Mouse (Mus musculus) mesoderm, embryonic 11.5 days (tissue): ENCODE data around the gene Inpp5e.
A peak's percentile ranks its signal among the peaks of the same experiment; 100 is the strongest.

ENCODE experiments used
- DNase-seq: peaks from one replicate; pipeline ENCODE4 v3.0.0-alpha.2; 2012; ENCODE audit warnings: low read depth, low spot score

Inpp5e gene

DNA sequence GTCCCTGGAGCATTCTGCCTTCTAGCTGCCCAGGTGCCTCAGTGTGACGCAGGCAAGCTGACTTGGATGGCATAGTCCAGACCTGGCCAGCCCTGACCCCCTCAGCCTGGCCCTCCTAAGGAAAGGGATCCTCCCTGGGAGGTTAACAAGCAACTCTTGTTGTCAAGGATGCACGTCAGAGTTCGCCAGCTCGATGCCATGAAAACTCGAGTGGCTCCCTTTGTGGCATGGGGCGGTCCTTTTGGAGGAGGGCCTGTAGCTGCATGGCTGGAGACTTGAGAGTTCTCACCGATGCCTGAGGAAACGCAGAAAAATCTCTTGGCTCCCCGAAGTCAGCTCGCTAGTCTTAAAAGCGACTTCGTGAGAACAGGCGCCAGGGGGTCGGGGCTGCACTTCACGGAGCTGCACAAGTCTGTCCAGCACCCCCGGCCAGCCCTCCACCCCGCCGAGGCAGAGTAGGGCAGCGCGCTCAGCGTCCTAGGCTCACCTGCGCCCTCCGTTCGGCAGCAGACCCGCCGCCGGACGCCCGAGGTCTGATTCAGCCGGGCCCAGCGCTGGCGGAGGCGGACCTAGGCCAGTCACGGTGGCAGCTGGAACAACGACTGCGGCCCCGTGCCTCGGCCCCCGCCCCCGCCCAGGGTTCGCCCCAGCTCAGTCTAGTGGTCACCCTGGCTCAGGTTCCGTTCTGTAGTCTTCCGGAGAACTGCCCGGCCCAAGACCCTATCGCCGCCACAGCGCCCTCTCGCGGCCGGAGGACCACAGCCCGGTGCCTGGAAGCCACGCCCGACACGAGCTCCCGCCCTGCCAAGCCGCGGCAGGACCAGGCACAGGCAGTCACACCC lies at the start of gene Inpp5e:
Gene Inpp5e, minus strand, starts transcription at position 689 of the 842 bp plus-strand sequence.
- peak; percentile 96 for DNase-seq

DNA sequence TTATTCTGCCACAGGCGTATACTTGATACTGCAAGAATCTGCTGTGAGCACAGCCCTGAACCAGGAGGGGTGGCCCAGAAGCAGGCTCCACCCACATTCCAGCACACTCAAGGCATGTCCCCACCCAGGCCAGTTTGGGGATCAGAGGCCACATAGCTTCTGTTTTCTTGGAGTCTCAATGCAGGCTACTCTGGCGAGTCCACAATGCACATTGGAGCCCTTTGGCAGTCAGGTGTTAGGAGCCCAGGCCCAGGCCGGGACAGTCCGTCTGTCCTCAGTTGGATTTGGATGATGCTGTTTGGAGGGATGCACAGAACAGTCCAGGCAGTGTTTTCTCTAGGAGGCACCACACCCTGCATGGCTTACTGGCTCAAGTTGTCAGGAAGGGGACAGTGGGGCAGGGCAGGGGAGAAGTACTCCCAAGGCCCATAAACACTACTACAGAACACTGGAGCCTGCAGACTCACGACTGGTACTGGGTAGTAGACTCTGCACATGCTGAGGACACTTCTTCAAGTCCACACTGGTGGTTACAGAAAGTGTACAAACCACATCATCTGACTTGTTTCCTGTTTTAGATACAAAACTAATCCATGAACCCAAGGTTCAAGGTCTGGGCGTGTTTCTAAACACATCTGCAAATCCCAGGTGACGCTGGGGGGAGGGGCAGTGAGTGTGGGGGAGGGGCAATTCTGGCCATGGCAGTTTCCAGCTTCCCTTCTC lies 49.6 kb upstream of the Inpp5e start:
- peak; percentile 54 for DNase-seq

DNA sequence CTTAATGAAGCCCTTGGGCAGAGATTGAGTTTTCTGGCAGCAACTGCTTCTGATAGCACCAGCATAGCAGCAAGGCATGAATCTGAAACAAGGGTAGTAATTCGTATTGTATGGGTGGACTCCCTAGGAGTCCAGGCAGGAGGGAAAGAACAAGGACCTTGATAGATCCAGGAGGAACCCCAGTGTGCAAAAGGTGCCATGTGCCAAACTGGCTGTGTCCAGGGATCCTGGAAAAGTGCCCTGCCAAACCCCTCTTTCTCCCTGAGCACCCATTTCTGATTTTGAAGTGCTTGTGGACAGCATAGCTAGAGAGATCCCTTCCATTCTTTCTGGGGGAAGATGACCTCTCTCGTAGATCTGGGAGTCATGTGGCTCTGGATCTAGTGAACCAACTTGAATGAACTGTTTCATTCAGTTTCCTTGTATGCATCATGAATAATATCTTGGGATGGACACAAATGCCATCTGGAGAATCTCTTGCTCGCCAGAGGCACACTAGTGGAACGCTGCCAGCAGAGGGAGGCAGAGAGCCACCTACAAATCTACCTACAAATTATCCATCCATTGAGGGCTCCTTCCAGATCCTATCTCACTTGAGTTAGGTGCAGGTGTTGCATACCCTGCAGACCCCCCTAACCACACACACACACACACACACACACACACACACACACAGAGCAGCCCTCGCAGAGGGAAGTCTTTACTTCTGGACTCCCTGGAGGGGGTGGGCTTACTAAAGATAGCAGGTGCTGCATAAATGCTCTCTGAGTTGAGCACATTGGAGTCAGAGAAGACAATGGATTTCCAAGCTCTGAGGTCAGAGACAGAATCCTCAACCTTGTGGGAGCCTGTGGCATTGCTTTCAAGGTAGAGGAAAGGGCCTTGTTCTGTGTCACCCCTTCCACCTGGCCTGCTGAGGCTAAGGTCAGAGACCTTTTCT lies 40.4 kb upstream of the Inpp5e start:
- peak; percentile 81 for DNase-seq

DNA sequence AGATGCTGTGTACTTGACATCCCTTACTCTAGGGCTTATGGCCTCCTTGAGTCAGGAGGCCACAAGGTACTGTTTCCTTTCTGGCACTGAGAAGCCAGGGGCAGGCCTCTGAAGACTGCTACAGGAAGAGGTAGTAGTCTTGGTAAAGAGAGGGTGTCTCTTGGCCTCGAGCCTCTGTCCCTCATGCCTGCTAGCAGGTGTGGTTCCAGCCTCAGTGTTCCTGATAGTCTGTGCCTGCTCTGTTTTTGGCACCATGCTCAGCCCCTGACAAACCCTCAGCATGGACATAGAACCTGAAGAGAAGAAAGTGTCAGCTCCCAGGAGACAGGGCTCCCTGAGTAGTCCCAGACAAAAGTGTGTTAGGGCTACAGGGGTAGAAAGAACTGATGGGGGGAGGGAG lies 38.4 kb upstream of the Inpp5e start:
- DNase-seq, result no peak

DNA sequence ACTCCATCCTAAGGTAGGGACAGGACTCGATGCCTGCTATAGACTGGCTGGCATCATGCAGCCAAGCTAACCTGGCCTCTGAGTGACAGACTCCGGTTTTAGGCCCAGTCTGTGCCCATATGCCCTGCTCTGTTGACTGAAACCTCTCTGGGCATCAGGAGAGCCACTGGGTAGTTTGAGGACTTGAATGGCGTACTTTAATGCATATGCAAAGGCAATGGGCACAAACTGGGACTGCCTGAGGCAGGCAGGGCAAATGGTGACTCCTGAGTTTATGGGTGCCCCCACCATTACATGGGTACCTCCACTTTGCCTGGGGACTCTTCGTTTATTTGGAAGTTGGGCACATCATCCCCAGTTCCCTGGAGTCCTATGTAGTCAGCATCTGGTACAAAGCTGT lies 37.7 kb upstream of the Inpp5e start:
- no peak for DNase-seq

DNA sequence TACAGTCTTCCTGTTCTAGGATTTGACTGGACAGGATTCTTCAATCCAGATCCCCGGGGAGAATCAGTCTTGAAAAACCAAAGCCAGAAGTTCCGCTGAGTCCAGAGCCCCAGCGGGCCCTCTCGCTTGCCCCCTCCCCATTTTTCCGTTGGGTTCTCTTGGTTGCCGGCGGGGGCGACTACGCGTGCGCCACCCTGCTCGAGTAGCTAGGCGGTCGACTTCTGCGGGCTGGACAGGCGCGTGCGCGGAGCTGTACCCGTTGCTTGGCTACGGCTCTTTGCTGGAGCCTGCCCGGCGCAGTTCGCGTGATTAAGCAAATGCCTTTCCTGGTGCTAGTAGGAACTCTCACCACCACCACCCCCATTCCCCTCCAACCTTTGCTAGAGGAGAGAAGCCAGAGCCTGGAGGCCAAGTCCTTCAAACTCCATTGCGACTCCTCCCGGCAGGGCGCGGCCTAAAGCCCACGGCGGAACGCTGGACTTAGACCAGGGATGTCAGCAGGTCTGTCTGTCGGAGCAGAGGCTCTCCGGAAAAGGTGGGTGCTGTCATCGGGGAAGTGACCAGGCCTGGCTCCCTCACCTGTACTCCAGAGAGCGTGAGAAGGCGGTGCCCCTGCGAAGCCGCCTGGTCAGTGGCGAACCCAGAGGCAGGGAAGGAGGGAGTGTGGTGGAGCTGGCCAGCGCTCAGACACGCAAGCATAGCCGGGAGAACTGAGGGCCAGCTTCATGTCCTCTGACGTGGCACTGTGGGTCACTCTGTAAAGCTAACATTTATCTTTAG lies 36.9 kb upstream of the Inpp5e start:
- DNase-seq, result peak; percentile 93

DNA sequence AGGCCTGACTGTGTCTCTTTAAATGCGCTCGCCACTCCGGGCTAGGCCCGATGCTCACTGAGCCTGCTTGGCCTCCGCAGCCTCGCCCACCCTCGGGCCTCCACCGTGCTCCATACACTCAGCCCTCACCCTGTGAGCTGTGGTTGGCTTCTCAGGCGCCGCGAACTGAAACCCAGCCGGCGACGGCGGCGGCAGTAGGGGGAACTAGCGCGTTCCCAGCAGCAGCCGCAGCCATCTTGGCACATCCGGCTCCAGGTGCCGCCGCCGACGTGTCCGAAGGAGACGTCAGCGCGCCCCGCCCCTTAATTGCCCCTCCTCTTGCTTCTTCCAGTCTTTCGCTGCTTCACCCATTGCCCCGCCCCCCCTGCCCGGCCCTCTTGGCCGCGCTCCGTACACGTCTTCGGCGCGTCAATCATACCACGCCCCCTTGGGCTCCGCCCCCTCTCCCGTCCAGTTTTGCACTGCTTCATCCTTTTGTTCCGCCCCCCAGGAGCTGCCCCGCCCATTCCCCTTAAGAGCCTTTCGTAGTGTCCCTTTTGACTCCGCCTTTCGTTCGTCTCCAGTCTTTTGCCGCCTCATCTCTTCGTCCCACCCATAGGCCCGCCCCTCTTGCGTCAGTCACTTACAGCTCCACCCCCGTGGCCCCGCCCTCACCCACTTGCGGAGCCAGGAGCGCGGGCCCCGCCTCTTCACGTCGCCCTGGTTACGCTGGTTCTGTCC lies 36.1 kb upstream of the Inpp5e start, which contains the start of gene Sec16a:
Gene Sec16a, minus strand, starts transcription at position 271 of the 720 bp plus-strand sequence.
- peak; percentile 100 for DNase-seq

DNA sequence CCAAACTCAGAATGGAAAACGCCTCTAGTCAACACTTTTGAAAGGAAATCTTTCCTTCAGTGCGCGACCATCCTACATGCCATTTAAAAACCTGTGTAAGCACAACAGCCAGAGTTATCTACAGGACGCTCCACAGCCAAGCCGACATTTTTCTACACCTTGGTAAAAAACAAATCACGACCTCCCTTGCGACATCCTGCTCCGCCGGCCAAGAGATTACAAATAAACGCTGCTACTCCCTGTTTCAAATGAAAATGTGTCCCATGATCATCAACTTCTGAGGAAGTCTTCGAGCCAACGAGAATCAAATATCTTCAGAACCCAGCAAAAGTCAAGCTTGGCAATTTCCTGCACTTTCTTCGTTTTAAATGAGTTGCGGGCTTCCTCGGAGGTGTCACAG lies 35.4 kb upstream of the Inpp5e start:
- DNase-seq, result no peak

DNA sequence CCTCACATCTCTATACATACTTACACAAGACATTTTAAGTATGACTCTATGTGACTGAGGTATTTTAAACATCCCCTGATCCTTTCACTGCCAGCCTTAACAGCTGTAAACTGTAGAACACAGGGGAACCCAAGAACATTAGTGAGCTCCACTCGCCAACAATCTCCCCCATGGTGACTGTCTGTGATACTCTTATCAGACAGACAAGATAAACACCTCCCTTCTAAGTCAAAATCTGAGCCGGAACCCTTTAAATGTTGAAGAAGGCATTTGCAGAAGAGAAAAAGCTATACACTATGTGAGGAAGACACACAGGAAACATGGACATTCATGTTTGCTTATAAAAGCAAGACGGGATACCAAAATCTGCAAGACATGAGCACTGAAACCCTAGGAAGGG lies 34.9 kb upstream of the Inpp5e start:
- no peak for DNase-seq

DNA sequence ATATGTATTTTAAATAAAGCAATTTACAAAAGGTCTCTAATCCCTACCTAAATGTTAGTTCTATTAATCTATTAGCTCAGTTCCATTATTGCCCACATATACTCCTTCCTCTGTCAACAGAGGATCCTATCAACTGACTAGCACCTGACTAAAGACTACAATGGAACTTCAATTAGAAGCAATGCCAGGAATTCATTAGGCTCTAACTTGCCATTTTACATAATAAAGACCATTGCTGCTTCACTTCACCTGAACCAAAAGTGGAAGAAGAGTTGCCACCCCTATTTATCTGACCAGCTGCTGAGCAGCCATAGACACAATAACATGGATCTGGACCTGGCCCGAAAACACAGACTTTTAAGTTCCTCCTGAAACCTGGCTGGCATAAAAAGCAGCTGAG lies 33.8 kb upstream of the Inpp5e start:
- no peak for DNase-seq

DNA sequence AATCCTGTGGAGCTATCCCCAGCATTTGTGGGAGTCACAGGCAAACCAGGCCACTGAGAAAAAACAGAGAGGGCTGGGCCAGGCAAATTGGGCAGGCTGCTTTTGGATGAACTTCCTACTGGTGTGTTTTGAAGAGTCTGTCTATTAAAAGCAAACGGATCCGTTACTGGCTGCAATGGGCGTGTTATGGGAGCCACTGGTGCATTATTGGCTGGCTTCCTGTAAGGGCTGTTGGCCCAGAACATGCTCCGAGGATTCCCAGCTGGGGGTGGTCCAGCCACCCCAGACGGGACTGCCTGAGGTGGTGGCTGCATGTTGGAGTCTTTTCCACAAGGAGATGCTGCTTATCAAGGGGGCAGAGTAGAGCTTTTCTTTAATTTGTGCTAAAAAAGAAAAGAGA lies 32.7 kb upstream of the Inpp5e start:
- no peak for DNase-seq

DNA sequence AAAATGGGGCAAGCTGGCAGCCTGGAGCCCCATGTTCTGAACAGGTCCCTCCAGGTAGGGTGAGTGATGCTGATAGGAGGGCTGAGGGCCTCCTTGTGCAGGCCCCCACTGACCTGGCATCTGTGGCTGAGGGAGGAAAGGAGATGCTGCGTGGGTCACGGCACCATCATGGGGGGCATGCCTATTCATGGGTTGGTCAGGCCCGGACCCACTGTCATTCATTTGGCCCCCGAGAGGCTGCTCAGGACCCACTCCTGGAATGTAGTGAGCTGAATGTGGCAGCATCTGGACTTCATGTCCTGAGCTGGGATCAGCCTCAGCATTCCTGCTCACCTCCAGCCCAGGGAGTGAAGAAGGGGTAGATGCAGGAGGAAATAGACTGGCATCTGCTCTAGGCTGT lies 32.3 kb upstream of the Inpp5e start:
- no peak for DNase-seq

DNA sequence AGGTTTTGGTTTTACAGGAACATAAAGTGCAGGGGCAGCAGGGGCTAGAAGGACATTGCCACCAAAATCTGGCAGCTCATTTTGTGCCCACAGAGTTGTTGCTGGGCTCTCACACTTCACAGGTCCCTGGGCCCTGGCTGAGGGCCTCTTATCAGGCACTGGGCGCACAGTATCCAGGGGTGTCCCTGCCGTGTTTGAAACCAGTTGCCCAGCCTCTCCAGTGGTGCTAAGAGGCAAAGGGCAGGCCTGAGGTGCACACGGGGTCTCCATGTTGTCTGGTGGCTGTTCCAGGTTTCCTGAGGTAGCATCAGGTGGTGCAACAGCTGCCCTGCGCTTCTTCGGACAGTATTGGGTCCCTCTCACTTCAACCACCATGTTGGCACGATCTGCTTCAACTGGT lies 30.7 kb upstream of the Inpp5e start:
- no peak for DNase-seq

DNA sequence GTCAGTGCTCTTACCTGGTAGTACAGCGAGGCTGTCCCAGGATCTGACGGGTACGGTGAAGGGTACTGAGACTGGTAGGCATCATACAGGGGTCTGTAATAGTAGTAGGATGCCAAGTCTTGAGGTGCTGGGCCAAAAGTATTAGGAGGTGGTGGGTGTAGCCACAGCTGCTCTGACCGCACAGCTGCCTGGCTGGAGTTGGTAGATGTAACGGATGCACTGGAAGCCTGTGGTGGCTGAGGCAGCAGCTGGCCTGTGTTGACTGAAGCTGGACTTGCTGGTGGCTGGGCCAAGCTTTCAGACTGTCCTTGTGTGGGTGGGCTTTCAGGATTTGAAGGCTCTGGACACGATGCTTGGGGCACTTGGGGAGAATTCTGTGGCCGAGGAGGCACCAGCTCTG lies 29.4 kb upstream of the Inpp5e start:
- no peak for DNase-seq

DNA sequence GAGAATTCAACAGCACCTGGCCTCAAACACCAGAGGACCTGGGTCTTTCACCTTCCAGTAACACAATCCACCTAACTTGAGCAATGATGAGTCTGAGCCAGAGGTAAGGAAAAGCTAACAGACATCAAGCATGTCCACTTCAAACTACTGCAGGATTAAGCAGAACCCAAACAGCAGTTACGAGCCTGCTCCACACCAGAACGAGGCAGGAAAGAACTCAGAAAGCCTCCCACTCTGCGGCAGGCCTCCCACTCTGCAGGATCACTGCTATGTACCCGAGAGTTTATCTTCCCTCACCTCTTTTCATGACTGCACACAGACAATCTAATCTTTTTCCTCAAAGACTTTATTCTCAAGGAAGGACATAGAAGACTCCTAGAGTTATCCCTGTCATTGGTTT lies 28.2 kb upstream of the Inpp5e start:
- no peak for DNase-seq

DNA sequence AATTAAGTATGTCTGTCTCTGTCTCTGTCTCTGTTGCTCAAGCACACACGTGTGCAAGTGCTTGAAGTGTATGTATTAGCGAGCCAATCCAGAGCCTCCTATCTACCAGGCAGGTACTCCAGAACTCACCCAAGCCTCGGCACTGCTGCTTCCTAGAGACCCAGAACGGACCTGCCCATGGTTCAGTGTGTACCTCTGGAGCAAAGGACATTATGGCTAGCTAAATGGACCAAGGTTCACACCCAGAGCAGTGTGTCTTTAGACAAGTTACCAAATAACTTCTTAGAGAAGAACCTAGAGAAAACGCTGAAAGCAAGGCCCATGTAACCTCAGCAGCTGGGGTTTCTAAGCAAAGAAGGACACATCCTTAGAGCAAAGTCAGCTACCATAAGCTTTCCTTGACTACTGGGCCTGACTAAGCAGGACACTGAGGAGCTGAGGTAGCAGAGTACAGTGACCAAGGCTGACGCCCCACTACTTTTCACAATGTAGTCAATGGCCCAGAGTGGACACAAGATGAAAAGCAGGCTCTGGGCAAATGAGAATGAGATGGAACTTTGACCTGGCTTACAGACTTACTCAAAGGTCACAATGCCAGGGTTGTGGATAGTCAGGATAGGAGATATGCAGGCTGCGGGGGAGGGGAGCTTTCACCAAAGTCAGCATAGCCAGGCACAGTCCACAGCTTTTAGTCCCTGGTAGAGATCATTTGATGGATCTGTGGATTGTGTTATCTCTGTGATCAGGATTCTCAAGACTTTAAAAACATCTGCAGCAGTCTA lies 26.0 kb upstream of the Inpp5e start:
- no peak for DNase-seq

DNA sequence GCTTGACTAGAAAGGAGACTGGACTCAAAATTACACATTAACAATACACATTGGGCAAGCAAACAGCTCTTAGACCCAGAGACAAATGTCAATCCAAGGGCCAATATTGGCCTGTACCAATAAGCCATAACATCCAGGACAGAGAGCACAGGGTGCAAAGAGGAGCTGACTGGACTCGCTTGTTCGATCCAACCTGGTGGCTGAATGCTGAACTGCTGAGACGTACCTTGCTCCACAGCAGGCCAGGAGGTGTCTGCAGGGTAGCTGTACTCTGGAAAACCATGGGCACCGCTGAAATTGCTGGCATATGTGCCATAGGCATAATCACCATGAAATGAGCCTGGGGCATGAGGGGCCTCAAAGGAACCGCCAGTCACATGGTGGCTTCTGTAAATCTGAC lies 20.8 kb upstream of the Inpp5e start:
- DNase-seq, result no peak

DNA sequence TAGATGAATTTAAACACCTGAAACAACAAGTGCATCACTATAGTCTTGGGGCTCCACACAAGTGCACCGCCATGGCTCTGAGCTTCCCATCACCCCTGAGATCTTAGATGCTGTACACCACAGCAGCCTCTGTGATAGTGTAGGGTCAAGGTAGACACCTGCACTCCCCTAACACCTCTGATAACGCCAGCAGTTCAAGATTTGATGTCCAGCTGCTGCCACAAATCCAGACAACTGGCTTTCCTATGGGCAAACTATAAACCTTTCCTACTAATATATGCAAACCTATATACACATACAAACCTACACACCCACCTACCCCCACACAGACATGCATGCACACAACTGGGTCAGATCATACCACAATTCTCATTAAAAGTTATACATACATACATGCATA lies 15.5 kb upstream of the Inpp5e start:
- no peak for DNase-seq

DNA sequence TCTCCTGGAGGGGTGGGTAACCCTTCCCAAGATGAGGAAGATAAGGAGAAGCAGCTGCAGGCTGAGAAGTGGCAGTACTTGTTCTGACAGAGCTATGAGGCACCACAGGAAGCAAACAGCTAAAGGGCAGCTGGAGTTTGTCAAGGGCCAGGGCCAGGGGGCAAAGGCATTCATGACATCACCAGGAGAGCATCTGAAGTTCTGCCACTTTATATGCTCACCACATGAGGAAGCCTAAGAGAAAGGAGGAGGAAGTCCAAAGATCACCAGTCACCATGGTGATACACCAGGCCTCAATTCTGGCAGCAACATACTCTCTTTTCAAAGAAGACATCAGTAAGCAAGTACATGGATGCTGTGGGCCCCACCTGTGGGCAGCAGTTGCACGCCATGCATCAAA lies 14.1 kb upstream of the Inpp5e start:
- DNase-seq, result no peak

DNA sequence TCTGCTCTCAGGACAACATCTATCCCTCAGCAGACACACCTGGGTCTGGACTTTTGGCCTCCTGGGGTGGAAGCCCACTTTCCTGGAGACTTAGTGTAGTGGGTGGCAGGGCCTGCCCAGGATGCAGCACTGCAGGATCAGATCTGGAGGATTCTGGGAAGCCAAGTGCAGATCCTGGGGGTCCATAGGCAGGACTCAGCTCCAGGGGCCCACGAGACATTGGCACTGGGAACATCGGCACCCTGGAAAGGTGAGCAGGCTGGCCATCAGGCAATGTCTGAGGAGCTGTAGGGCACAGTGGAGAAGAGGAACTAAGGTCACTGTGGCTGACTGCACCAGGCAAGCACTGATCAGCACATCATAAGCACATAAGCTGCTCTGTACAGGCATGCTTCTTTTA lies 13.0 kb upstream of the Inpp5e start:
- DNase-seq, result no peak
